Mouse (Mus musculus) right cerebral cortex, postnatal 4 days (tissue): Measurements from ENCODE around the gene Sept11.

Source experiments
- DNase-seq: peaks from one replicate; pipeline ENCODE4 v3.0.0-alpha.2; 2022

The Sept11 gene

DNA sequence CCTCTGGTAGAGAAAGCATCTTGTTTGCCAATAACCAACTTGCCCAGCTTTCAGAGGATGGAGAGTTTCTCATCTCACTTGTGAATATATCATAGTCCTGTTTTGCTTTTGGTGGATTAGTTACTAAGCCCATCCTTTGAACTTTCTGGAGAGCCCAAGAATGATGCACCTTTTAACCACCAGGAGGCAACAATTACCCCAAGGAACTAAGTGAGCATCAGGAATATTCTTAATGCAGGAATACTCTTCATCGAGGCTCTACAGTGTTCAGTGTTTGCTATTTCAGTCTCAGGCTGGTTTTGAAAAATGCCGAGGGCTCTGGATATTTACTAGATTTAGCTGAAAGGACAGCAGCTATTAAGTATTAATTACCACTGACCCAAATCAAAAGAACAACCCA, 87.0 kb downstream of the Sept11 start:
- DNase-seq: no peak

DNA sequence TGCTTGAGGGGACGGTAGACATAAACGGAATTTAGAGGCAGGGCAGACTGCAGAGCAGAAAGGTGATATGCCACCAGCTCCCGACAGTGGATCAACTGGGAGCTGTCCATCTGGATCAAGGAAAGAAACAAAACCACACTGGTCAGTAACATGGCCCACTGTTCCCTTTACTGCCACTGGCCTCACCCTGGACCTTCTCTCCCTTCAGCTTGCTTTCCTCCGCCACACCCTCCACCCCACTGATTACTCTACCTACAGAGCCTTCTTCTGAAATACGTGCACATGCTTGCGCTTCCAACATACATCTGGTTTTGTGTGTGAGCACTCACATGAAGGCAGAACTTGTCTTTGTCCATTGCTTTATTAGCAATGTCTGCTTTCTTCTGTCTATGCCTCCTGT, 90.1 kb downstream of the Sept11 start:
- no peak for DNase-seq

DNA sequence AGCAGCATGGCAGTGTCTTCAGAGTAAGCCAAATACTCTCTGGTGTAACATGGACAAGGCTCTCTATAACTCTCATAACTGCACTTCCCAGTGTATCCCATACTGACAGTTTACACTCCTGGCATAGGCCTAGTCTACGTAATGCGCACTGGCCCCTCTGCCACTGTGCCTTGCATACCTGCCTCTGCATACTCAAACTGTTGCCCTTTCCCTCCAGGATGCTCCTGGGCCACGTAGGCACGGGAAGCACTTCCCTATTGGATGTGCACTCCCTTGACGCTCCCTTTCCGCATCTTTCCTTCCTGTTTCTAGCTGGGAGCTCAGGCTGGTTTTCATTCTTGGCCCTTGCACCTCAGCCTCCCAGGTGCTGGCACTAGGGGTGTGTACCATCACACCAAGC, 91.3 kb downstream of the Sept11 start:
- DNase-seq: no peak

DNA sequence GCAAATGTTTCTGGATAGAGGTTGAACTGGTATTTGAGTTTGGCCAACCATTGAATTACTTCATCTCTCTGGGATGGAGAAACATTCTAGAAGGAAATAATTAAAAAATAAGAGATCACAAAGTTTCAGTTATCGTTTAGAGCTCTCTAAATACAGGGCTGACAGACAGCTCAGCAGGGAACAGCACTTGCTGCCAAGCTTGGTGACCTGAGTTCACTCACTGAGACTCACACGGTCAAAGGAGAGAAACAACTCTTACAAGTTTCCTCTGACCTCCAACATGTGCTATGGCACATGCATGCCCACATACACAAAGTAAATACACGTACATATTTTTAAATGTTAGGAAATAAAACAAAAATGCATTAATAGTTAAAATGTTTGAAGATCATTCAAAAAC, 96.4 kb downstream of the Sept11 start:
- no peak for DNase-seq

DNA sequence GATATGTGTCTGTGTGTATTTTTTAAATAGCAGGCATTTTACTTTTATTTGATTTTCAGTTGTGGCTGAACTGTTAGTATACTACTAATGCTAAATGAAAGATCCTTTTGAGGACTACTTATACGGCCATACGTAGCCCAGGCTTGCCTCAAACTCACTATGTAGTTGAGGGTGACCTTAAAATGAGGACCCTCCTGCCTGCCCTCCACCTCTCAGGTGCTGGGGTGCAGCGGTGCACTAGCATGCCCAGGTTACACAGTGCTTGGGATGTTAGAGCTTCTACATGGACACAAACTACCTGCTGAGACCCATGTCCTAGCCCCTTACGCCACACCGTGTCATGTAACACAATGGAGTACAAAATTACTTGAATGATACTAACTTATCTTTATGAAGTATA, 97.2 kb downstream of the Sept11 start:
- DNase-seq: no peak

DNA sequence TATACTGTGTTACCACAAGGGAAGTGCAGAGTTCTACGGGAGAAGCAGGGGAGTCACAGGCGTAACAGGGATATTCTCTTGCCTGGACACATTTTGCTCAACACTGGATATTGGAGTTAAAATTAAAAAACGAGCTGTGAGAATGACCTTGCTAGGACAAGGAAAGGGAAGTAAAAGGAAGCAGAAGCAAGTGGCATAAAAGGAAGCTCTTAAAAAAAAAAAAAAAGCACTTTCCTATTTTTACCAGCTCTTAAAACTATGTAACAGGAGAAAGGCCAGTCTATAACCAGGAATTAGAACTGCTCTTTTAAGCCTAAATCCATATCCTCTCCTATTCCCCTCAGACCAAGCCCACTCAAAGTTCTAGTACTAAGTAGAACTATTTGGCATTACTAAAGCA, 105.0 kb downstream of the Sept11 start:
- DNase-seq: no peak

DNA sequence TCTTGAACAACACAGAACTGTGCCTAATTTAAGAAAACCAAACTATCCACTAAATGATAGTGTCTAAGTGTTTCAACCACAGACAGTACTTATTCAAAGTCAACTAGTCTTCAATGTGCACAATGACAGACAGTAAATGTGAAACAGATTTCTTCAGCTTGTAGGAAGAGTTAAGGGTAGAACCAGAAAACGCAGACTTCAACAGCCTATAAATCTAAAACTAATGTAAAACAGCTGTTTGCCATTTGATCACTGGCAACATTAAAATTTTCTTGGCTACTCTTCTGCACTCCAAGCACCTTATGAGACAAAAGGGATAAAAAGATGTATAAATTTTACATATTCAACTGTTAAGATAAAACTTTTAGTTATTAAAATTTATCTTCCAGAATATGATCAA, 107.9 kb downstream of the Sept11 start:
- no peak for DNase-seq

DNA sequence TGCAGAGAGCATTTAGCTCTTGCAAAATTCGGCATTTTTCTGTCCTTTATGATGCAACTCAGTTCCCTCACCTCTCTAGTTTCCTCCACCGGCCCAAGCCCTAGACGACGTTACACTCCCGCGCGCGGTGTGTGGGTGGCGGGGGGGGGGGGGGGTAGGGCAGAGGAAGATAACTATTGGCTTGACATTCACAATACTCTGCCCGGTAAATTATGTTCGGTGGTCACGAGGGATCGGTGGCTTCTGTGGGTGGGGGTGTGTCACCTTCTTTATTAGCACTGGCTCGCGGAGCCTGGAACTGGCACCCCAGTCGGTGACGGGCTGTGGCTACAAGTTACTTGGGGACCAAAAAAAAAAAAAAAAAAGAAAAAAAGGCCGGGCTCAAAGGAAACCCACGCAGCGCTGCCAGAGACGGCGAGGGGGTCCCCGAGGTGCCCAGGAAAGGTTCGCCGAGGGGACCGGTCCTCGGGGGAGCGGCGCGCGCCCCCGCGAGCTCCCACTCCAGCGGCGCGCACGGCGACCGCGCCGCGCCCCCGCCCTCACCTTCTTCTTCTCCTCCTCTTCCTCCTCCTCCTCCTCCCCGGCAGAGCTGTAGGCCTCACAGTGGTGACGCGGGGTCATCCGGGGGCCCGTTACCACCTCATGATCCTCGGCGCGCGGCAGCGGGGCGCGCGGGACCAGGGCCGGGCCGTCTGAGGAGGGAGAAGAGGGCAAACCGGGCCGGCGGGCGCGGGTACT, 112.3 kb downstream of the Sept11 start:
- peak; percentile 54 for DNase-seq

DNA sequence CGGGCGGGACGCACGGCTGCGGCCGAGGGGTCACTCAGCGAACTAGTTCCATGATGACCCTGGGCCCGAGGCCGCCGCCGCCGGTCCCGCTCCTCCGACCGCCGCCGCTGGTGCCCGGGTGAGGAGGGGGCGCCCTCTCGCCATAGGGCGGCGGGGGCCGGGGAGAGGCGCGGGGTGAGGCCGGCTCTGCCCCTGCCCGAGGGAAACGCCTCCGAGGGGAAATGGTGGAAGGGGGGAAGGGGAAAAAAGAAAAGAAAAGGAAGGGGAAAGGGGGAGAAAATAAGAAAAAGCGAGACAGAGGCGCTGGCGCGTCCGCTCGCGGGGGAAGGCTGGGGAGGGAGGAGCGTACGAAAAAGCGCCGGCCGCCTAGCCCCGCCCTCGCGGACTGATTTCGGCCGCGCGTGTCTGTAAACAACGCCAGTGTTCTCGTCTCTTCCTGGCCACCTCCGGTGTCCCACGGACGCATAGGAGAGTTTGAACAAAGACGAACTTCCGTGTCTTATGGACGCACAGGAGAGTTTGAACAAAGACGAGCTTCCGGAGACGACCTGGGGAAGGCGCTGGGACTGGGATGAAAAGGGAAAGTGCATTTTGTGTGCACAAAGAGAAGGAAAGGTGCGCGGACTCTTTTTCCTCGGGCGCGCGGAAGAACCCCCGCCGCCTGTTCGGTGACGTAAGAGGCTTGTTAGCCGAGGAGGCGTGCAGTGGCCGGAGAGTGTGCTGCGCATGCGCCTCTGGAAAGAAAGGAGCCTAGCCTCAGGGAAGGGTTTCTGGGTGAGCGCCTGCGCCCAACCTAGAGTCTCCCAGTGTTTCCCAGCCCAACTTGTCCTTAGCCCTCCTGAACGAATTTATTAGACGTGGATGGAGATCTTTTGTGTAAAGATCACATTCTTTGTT, 113.1 kb downstream of the Sept11 start, which contains the start of the genes Ccni and 2010109A12Rik:
Gene Ccni (minus strand): TSS at position 387 of the 897 bp plus-strand sequence.
Gene 2010109A12Rik (plus strand): TSS at position 410 of the 897 bp plus-strand sequence.
- DNase-seq: peak; percentile 95

DNA sequence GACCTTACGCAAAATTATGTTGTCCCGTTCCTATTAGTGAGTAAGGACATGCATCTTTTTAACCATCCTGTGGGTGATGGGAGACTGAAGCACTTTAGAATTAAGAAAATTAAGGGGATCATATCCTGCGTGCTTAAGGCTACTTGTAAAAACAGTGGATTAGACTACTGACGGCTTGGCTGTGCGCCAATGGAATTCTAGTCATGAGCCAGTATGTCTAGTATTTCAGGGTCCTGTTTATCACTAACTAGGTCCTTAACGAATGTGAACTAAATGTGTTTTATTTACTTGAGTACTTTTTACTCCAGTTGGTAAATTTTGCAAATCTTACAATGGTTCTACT, 113.7 kb downstream of the Sept11 start:
- DNase-seq: peak; percentile 64

DNA sequence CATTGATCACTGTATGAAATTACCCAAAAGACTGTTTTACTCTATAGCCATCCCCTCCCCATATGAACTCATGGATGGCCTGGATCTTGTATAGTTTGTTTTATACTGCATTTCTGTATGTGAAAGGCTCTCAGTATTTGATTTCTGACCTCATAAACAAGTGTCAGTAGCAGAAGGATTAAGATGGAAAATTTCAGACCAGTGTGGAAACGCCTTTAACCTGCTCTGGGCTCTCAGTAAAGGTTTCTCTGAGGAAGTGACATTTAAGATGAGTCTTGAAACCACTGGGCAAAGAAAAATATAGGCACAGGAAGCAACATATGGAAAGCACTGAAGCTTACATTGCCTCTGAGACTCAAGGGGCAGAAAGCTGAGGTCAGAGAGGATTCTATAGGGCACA, 114.3 kb downstream of the Sept11 start:
- no peak for DNase-seq

DNA sequence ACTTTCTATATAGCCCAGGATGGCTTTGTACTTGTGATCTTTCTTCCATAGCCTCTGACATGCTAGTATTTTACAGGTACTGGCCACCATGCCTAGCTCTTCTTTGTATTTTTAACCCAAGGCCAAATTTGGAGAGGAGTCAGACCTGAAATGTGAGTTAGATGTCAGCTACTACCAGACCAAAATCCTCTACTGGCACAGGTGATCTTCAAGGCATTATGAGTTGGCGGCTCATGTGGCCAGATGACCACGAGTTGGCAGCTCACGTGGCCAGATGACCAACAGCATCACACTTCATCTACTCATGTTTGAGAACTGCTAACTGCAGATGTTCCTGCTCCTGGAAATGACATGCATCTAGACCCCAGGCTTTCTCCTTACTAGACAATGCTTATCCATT, 125.1 kb downstream of the Sept11 start:
- DNase-seq: no peak

DNA sequence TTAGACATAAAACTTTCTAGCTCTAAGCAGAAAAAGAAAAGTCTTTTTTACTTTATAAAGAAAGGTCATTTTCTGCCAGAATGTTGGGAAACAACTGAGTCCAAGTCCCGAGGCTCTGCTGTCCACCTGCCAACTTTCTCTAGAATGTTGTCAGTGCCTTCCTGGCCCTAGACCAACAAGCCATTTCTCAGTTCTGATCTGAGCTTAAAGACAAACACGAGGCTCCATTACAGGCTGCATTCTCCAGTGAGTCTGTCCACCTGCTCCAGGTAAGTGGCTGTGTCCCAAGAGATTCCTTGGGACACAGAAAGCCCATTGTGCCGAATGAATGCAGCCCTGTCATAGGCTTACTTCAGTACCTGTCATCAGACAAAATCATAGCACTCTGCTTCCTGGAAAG, 128.4 kb downstream of the Sept11 start:
- DNase-seq: no peak

DNA sequence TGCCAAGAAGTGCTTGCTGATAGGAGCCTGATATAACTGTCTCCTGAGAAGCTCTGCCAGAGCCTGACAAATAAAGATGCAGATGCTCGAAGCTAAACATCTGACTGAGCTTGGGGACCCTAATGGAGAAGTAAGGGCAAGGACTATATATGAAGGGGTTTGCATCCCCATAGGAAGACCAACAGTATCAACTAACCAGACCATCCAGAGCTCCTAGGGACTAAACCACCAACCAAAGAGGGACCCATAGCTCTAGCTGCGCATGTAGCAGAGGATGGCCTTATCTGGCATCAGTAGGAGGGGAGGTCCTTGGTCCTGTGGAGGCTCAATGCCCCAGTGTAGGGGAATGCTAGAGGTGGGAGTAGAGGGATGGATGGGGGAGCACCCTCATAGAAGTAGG, 131.3 kb downstream of the Sept11 start:
- DNase-seq: no peak
